In the genomic region with DNA sequence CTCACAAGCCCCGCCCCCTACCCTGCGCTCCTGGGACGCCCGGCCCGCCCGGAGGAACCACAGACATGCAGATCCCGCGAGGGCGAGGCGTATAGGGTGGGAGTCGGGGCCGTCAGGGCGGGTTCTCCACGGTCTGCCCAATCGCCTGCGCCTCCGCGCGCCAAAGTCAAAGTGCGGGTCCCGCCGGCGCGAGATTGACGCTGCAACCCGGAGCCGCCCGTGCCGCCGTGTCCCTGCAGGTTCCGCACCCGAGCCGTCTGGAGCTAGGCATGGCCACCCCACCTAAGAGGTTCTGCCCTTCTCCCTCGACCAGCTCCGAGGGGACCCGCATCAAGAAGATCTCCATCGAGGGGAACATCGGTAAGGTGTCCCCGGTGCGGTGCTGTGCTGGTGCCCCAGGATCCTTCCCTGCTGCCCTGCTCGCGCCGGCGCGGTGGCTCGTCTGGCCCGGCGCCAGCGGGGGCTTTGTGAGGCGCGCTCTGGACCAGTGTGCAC, we compare ENCODE assay signal across 8 mouse cellular contexts. TPM values are rescaled to one million over a fixed set of nuclear protein-coding genes. Genes with fewer than 3 reads are reported as not detected.
DNase-seq lines count a peak whose midpoint lies in the region; ATAC-seq lines count a peak whose summit lies in the region.

A gene (plus strand): TSS at position 10 of the 495 bp plus-strand sequence.

- peaks cover 51% of the 10 kb centered on the region for H3K4me1 ChIP-seq in erythroblast, embryonic 14.5 days (ENCODE audit: control insufficient read depth)
- peaks cover 0 to 6% of the 10 kb centered on the region in 2 experiments; a peak in 2 of 4 replicates for H3K4me1 ChIP-seq in heart, embryonic 14.5 days (ENCODE audit: control insufficient read depth in 2 of 2, insufficient read depth in 2 of 2, low read length in 2 of 2)
- peaks cover 49% of the 10 kb centered on the region for H3K4me1 ChIP-seq in liver, embryonic 13.5 days (replicated peaks)
- peaks cover 8% of the 10 kb centered on the region; the same call in 1 of the 2 replicates for H3K4me1 ChIP-seq in stomach, embryonic 14.5 days (ENCODE audit: control insufficient read depth, insufficient read depth, low read length)

- peak within 1 kb of the TSS; percentile 87 to 90 for H3K27ac ChIP-seq in heart, embryonic 14.5 days (replicated peaks in 1 of 2; ENCODE audit: control insufficient read depth in 1 of 2, insufficient read depth in 1 of 2, low read depth in 2 of 2, low read length in 2 of 2)
- peak within 1 kb of the TSS; percentile 96 for H3K27ac ChIP-seq in liver, embryonic 13.5 days
- H3K27ac ChIP-seq in stomach, embryonic 14.5 days (ENCODE audit: low read length): peak within 1 kb of the TSS; percentile 84

- WGBS in heart, embryonic 14.5 days: 0% methylated on average over 51 of the region's 51 CpGs
- WGBS in liver, embryonic 13.5 days (ENCODE audit: insufficient replicate concordance): under 1% methylated on average over 51 of the region's 51 CpGs
- WGBS in stomach, embryonic 14.5 days: under 1% methylated on average over 50 of the region's 51 CpGs

- DNase-seq in B cell, adult 2 months: peak; percentile 97 to 98
- peak; percentile 95 to 99 for DNase-seq in adrenal gland, postnatal 4 days (ENCODE audit: low spot score in 2 of 2)
- DNase-seq in kidney, postnatal 10 days: peak; percentile 100
- DNase-seq in liver, embryonic 13.5 days: peak; percentile 100
- peak; percentile 95 to 97 for DNase-seq in natural killer cell, adult 2 months (ENCODE audit: low spot score in 2 of 2)

- peak within 1 kb of the TSS; percentile 73 for H3K4me2 ChIP-seq in heart, embryonic 14.5 days (ENCODE audit: low read length)
- peak within 1 kb of the TSS; percentile 86 for H3K4me2 ChIP-seq in liver, embryonic 13.5 days
- peak within 1 kb of the TSS; percentile 60 for H3K4me2 ChIP-seq in stomach, embryonic 14.5 days (replicated peaks; ENCODE audit: low read depth, low read length)

- H3K9ac ChIP-seq in heart, embryonic 14.5 days (ENCODE audit: low read length): peak within 1 kb of the TSS; percentile 85
- peak within 1 kb of the TSS; percentile 94 for H3K9ac ChIP-seq in liver, embryonic 13.5 days
- H3K9ac ChIP-seq in stomach, embryonic 14.5 days (replicated peaks; ENCODE audit: low read depth, low read length): peak within 1 kb of the TSS; percentile 73

- H3K4me3 ChIP-seq in erythroblast, embryonic 14.5 days (replicated peaks): peak within 1 kb of the TSS; percentile 100
- peak within 1 kb of the TSS; percentile 81 to 86 for H3K4me3 ChIP-seq in heart, embryonic 14.5 days (ENCODE audit: control insufficient read depth in 1 of 2, insufficient read depth in 1 of 2, low read depth in 1 of 2, low read length in 2 of 2)
- H3K4me3 ChIP-seq in liver, embryonic 13.5 days (replicated peaks): peak within 1 kb of the TSS; percentile 91
- H3K4me3 ChIP-seq in stomach, embryonic 14.5 days (ENCODE audit: low read depth, low read length): peak within 1 kb of the TSS; percentile 70

- no peaks in the 10 kb centered on the region for H3K27me3 ChIP-seq in erythroblast, embryonic 14.5 days (ENCODE audit: control insufficient read depth)
- no peaks in the 10 kb centered on the region for H3K27me3 ChIP-seq in heart, embryonic 14.5 days (ENCODE audit: control insufficient read depth, insufficient read depth, low read length)
- H3K27me3 ChIP-seq in liver, embryonic 13.5 days: no peaks in the 10 kb centered on the region
- H3K27me3 ChIP-seq in stomach, embryonic 14.5 days (ENCODE audit: control insufficient read depth, insufficient read depth, low read length): no peaks in the 10 kb centered on the region

- H3K9me3 ChIP-seq in erythroblast, embryonic 14.5 days (ENCODE audit: control insufficient read depth, low read length): no peaks in the 10 kb centered on the region
- no peaks in the 10 kb centered on the region for H3K9me3 ChIP-seq in heart, embryonic 14.5 days (ENCODE audit: control insufficient read depth, low read length)
- H3K9me3 ChIP-seq in liver, embryonic 13.5 days (replicated peaks): no peaks in the 10 kb centered on the region
- H3K9me3 ChIP-seq in stomach, embryonic 14.5 days (ENCODE audit: control insufficient read depth, low read depth, low read length): no peaks in the 10 kb centered on the region

- peak; percentile 100 for ATAC-seq in heart, embryonic 14.5 days (ENCODE audit: insufficient number of reproducible peaks, insufficient read depth, low FRiP score, low read depth)
- peak; percentile 98 for ATAC-seq in liver, embryonic 13.5 days (ENCODE audit: low read depth)
- peak; percentile 100 for ATAC-seq in stomach, embryonic 14.5 days (ENCODE audit: insufficient number of reproducible peaks, insufficient read depth, low FRiP score, low read depth)

- peaks cover 57% of the 10 kb centered on the region for H3K36me3 ChIP-seq in erythroblast, embryonic 14.5 days (ENCODE audit: control insufficient read depth)
- peaks cover 14% of the 10 kb centered on the region for H3K36me3 ChIP-seq in heart, embryonic 14.5 days (ENCODE audit: control insufficient read depth, insufficient read depth, low read length)
- H3K36me3 ChIP-seq in liver, embryonic 13.5 days: peaks cover 31% of the 10 kb centered on the region
- peaks cover 6% of the 10 kb centered on the region for H3K36me3 ChIP-seq in stomach, embryonic 14.5 days (ENCODE audit: control insufficient read depth, insufficient read depth, low read length)

RNA-seq across cellular contexts. Expression of the gene that starts here (rescaled TPM):
- 10 to 100 TPM; 11.9 to 15.7 TPM for total RNA-seq in adrenal gland, postnatal 4 days (2021)
- 2.5 and 2.7 TPM in 2 replicates for polyA plus RNA-seq in erythroblast, embryonic 14.5 days (2012)
- polyA plus RNA-seq in heart, embryonic 14.5 days (2014; fragmentation: Nextera tagmentation; extraction: Ambion mirVana): 34.8 and 37.4 TPM in 2 replicates
- 95.8 and 127 TPM in 2 replicates for polyA plus RNA-seq in liver, embryonic 13.5 days (2015; fragmentation: Nextera tagmentation; extraction: Ambion mirVana)
- 47.4 and 48.9 TPM in 2 replicates for polyA plus RNA-seq in stomach, embryonic 14.5 days (2014; fragmentation: Nextera tagmentation; extraction: Ambion mirVana)

Comparison
In these comparisons a context has a peak if more than half of its experiments do, and no peak if none do; other contexts are left out.
1. Peak in every context shown above with its lines: DNase-seq, ATAC-seq, H3K4me3 ChIP-seq and H3K27ac ChIP-seq.